Mouse (Mus musculus): ENCODE data around the gene Lpin2.

Gene Lpin2

GRCm38 (mm10) chr17:71171161-71171560 lies 11.2 kb upstream of the Lpin2 start:
- no peak for DNase-seq (ENCODE audit: low spot score)

GRCm38 (mm10) chr17:71177336-71177735 lies 5.0 kb upstream of the Lpin2 start:
- no peak for DNase-seq (ENCODE audit: low spot score)

- DNase-seq (ENCODE audit: low spot score), result no peak
Measured at GRCm38 (mm10) chr17:71177949-71178348, 4.4 kb upstream of the Lpin2 start.

GRCm38 (mm10) chr17:71178530-71179181 lies 3.7 kb upstream of the Lpin2 start:
- no peak for DNase-seq (ENCODE audit: low spot score)

- no peak for DNase-seq (ENCODE audit: low spot score)
Measured at GRCm38 (mm10) chr17:71179551-71180309, 2.6 kb upstream of the Lpin2 start.

- no peak for DNase-seq (ENCODE audit: low spot score)
Measured at GRCm38 (mm10) chr17:71180601-71181000, 1.8 kb upstream of the Lpin2 start.

GRCm38 (mm10) chr17:71182871-71183656 lies 704 bp downstream of the Lpin2 start:
- peak; percentile 84 for DNase-seq (ENCODE audit: low spot score)

GRCm38 (mm10) chr17:71183657-71184261 lies 1.4 kb downstream of the Lpin2 start:
- DNase-seq (ENCODE audit: low spot score), result peak; percentile 27

- DNase-seq (ENCODE audit: low spot score), result no peak
Measured at GRCm38 (mm10) chr17:71184356-71185111, 2.2 kb downstream of the Lpin2 start.

- DNase-seq (ENCODE audit: low spot score), result no peak
Measured at GRCm38 (mm10) chr17:71185368-71185767, 3.0 kb downstream of the Lpin2 start.

- DNase-seq (ENCODE audit: low spot score), result no peak
Measured at GRCm38 (mm10) chr17:71190589-71190988, 8.2 kb downstream of the Lpin2 start.

- DNase-seq (ENCODE audit: low spot score), result no peak
Measured at GRCm38 (mm10) chr17:71191063-71191462, 8.7 kb downstream of the Lpin2 start.

GRCm38 (mm10) chr17:71191651-71192419 lies 9.5 kb downstream of the Lpin2 start:
- DNase-seq (ENCODE audit: low spot score), result no peak

- DNase-seq (ENCODE audit: low spot score), result no peak
Measured at GRCm38 (mm10) chr17:71193019-71193418, 10.7 kb downstream of the Lpin2 start.

GRCm38 (mm10) chr17:71193485-71193884 lies 11.1 kb downstream of the Lpin2 start:
- DNase-seq (ENCODE audit: low spot score), result no peak

- DNase-seq (ENCODE audit: low spot score), result no peak
Measured at GRCm38 (mm10) chr17:71194906-71195632, 12.7 kb downstream of the Lpin2 start.

- DNase-seq (ENCODE audit: low spot score), result peak; percentile 63
Measured at GRCm38 (mm10) chr17:71195633-71196391, 13.5 kb downstream of the Lpin2 start.

- no peak for DNase-seq (ENCODE audit: low spot score)
Measured at GRCm38 (mm10) chr17:71196415-71196814, 14.1 kb downstream of the Lpin2 start.

GRCm38 (mm10) chr17:71199346-71199745 lies 17.0 kb downstream of the Lpin2 start:
- no peak for DNase-seq (ENCODE audit: low spot score)
